Mouse (Mus musculus) lung, embryonic 15.5 days (tissue): ENCODE results near the gene Chac1. TPM values are rescaled to one million over a fixed set of nuclear protein-coding genes. Genes with fewer than 3 reads are reported as not detected.

Experiments
- ATAC-seq: fragments of 200-750 bp; cut with Nextera tagmentation; 2 replicates; pipeline ENCODE4 v1.8.0; 2017; ENCODE audit warnings: moderate number of reproducible peaks, borderline replicate concordance; ENCODE audit not compliant: low FRiP score, low TSS enrichment; ENCODE audit errors: extremely low read depth
- H3K27ac ChIP-seq: fragments of 300-500 bp; sonication (generic); 2 replicates; pipeline ENCODE4 v1.5.1; 2015; ENCODE audit warnings: moderate library complexity, mild to moderate bottlenecking, inconsistent platforms
- H3K27me3 ChIP-seq: fragments of 300-500 bp; sonication (generic); 2 replicates; pipeline ENCODE4 v1.6.1; 2015; ENCODE audit warnings: inconsistent platforms
- H3K36me3 ChIP-seq: fragments of 300-500 bp; sonication (generic); 2 replicates; pipeline ENCODE4 v1.6.1; 2015; ENCODE audit warnings: inconsistent platforms
- H3K4me1 ChIP-seq: fragments of 300-500 bp; sonication (generic); 2 replicates; pipeline ENCODE4 v1.6.1; 2015; ENCODE audit warnings: inconsistent platforms
- H3K4me2 ChIP-seq: fragments of 300-500 bp; sonication (generic); 2 replicates; pipeline ENCODE4 v1.6.1; 2015; ENCODE audit warnings: inconsistent platforms, mild to moderate bottlenecking, moderate library complexity
- H3K4me3 ChIP-seq: fragments of 300-500 bp; sonication (generic); 2 replicates; pipeline ENCODE4 v1.5.1; 2015; ENCODE audit warnings: mild to moderate bottlenecking, inconsistent platforms
- H3K9ac ChIP-seq: fragments of 300-500 bp; sonication (generic); 2 replicates; pipeline ENCODE4 v1.6.1; 2015; ENCODE audit warnings: inconsistent platforms
- H3K9me3 ChIP-seq: fragments of 300-500 bp; sonication (generic); 2 replicates; pipeline ENCODE4 v1.6.1; 2016; ENCODE audit warnings: inconsistent platforms
- WGBS: fragments of 180-500 bp; shearing (Covaris S2); methylation state at CpG from one replicate; pipeline ENCODE4 v1.1.7; 2015; 5-methylcytosine and 5-hydroxymethylcytosine counted together
- polyA plus RNA-seq: library from polyadenylated mRNA; unstranded; fragments of >200 nt; fragmentation: Nextera tagmentation; extraction: Ambion mirVana; gene quantifications from 2 replicates; pipeline ENCODE4 v1.2.1, GENCODE M21; 2015

Gene Chac1
- polyA plus RNA-seq, 1 experiment from 2014 or later, result 0.59 TPM

GRCm38 (mm10) chr2:119389992-119390391, 39.0 kb downstream of the Chac1 start:
- 90% methylated on average over 4 of the region's 4 CpGs for WGBS
- no peak overlapping the region for H3K9ac ChIP-seq
- peaks cover 41% of the 10 kb centered on the region for H3K36me3 ChIP-seq

GRCm38 (mm10) chr2:119398252-119398651, 47.2 kb downstream of the Chac1 start:
- H3K27ac ChIP-seq, result no peak overlapping the region
- no peaks in the 10 kb centered on the region for H3K9me3 ChIP-seq
- no peaks in the 10 kb centered on the region for H3K27me3 ChIP-seq
- no peaks in the 10 kb centered on the region for H3K4me1 ChIP-seq
- ATAC-seq, result no peak
- peaks cover 38% of the 10 kb centered on the region for H3K36me3 ChIP-seq
- H3K4me3 ChIP-seq, result no peak overlapping the region
- no peak overlapping the region for H3K9ac ChIP-seq
- 84% methylated on average over 5 of the region's 5 CpGs for WGBS
- no peak overlapping the region for H3K4me2 ChIP-seq

More at GRCm38 (mm10) chr2:119389992-119390391, 39.0 kb downstream of the Chac1 start:
- Histone ChIP-seq H3K4me3 (no peak overlapping the region), H3K9me3 (no peaks in the 10 kb centered on the region), H3K27me3 (no peaks in the 10 kb centered on the region), H3K27ac (no peak overlapping the region), H3K4me2 (no peak overlapping the region), H3K4me1 (no peaks in the 10 kb centered on the region)
- no peak for ATAC-seq

GRCm38 (mm10) chr2:119398665-119399064, 47.6 kb downstream of the Chac1 start:
- Histone ChIP-seq H3K9ac (no peak overlapping the region), H3K9me3 (no peaks in the 10 kb centered on the region), H3K4me3 (no peak overlapping the region), H3K4me1 (no peaks in the 10 kb centered on the region), H3K36me3 (peaks cover 37% of the 10 kb centered on the region), H3K27me3 (no peaks in the 10 kb centered on the region), H3K27ac (no peak overlapping the region), H3K4me2 (no peak overlapping the region)
- no peak for ATAC-seq
- WGBS, result 85% methylated on average over 1 of the region's 1 CpGs

GRCm38 (mm10) chr2:119399313-119399712, 48.3 kb downstream of the Chac1 start:
- H3K9ac ChIP-seq, result no peak overlapping the region
- no peaks in the 10 kb centered on the region for H3K27me3 ChIP-seq
- no peak overlapping the region for H3K4me3 ChIP-seq
- no peaks in the 10 kb centered on the region for H3K4me1 ChIP-seq
- no peaks in the 10 kb centered on the region for H3K9me3 ChIP-seq
- peaks cover 40% of the 10 kb centered on the region for H3K36me3 ChIP-seq
- no peak for ATAC-seq
- H3K4me2 ChIP-seq, result no peak overlapping the region
- H3K27ac ChIP-seq, result no peak overlapping the region

Other genes starting within 250 kb of the Chac1 start
- gene Rad51, start 238.4 kb upstream of the Chac1 start, polyA plus RNA-seq, result 57.4 and 61.5 TPM in 2 replicates
- gene Rmdn3, start 194.2 kb upstream of the Chac1 start, polyA plus RNA-seq, result 36.9 and 37.9 TPM in 2 replicates
- 22.1 and 28.6 TPM in 2 replicates for gene Gchfr, start 183.5 kb upstream of the Chac1 start, polyA plus RNA-seq
- 0.45 and 0.48 TPM in 2 replicates for gene Gm14137, start 176.7 kb upstream of the Chac1 start, polyA plus RNA-seq
- gene Zfyve19, start 142.6 kb upstream of the Chac1 start, polyA plus RNA-seq, result 42.6 and 53.4 TPM in 2 replicates
- gene Dnajc17, start 142.4 kb upstream of the Chac1 start, polyA plus RNA-seq, result 18.8 and 19.5 TPM in 2 replicates
- gene Ppp1r14d, start 121.3 kb upstream of the Chac1 start, polyA plus RNA-seq, result 0.49 and 0.79 TPM in 2 replicates
- gene Spint1, start 113.9 kb upstream of the Chac1 start, polyA plus RNA-seq, result 30.6 and 31.9 TPM in 2 replicates
- gene Rhov, start 80.0 kb upstream of the Chac1 start, polyA plus RNA-seq, result 1.3 and 1.6 TPM in 2 replicates
- 18.3 and 19.1 TPM in 2 replicates for gene Vps18, start 62.5 kb upstream of the Chac1 start, polyA plus RNA-seq
- gene Dll4, start 25.4 kb upstream of the Chac1 start, polyA plus RNA-seq, result 13.6 and 14.7 TPM in 2 replicates
- 3.7 and 4.3 TPM in 2 replicates for gene Ino80, start 126.5 kb downstream of the Chac1 start, polyA plus RNA-seq
- gene Exd1, start 196.4 kb downstream of the Chac1 start, polyA plus RNA-seq, result 0.21 and 0.60 TPM in 2 replicates
- 61.1 and 62.2 TPM in 2 replicates for gene Chp1, start 196.5 kb downstream of the Chac1 start, polyA plus RNA-seq